Mouse (Mus musculus): ENCODE measurements around the gene Opn1sw. TPM values are rescaled to one million over a fixed set of nuclear protein-coding genes. Genes with fewer than 3 reads are reported as not detected.
"Not testable (repeated sequence)": the region's sequence is repeated elsewhere in the genome, so short reads cannot be mapped to it uniquely, and the experiment has no call there.

Opn1sw gene
- polyA plus RNA-seq, 1 experiment from 2014 or later, result 0.55 TPM

GRCm38 (mm10) chr6:29395910-29396713 is 7.8 kb upstream of the Opn1sw start, which contains the start of gene Ccdc136:
Gene Ccdc136 (plus strand): TSS chr6:29396309.
- H3K27ac ChIP-seq, result peak within 1 kb of the TSS; percentile 83
- H3K9me3 ChIP-seq (replicated peaks), result no peaks in the 10 kb centered on the region
- no peaks in the 10 kb centered on the region; the same call in 1 of the 2 replicates for H3K27me3 ChIP-seq
- H3K4me2 ChIP-seq, result peak within 1 kb of the TSS; percentile 94
- peaks cover 24% of the 10 kb centered on the region for H3K4me1 ChIP-seq (replicated peaks)
- H3K36me3 ChIP-seq, result no peaks in the 10 kb centered on the region
- peak within 1 kb of the TSS; percentile 75 for H3K9ac ChIP-seq
- ATAC-seq (replicated peaks; ENCODE audit: insufficient number of reproducible peaks, insufficient read depth, low FRiP score, low read depth), result peak; percentile 88
- H3K4me3 ChIP-seq, result peak within 1 kb of the TSS; percentile 81
- under 1% methylated on average over 39 of the region's 49 CpGs for WGBS

GRCm38 (mm10) chr6:29394286-29394685 is 6.0 kb upstream of the Opn1sw start:
- H3K36me3 ChIP-seq, result no peaks in the 10 kb centered on the region
- no peak overlapping the region for H3K4me3 ChIP-seq
- no peak overlapping the region for H3K9ac ChIP-seq
- peaks cover 28% of the 10 kb centered on the region for H3K4me1 ChIP-seq (replicated peaks)
- WGBS, result 65% methylated on average over 1 of the region's 1 CpGs
- no peaks in the 10 kb centered on the region; the same call in 1 of the 2 replicates for H3K27me3 ChIP-seq
- no peak for ATAC-seq (replicated peaks; ENCODE audit: insufficient number of reproducible peaks, insufficient read depth, low FRiP score, low read depth)
- no peak overlapping the region for H3K27ac ChIP-seq
- no peak overlapping the region for H3K4me2 ChIP-seq
- H3K9me3 ChIP-seq (replicated peaks), result no peaks in the 10 kb centered on the region

GRCm38 (mm10) chr6:29391802-29392201 is 3.5 kb upstream of the Opn1sw start:
- Histone ChIP-seq H3K4me1 (replicated peaks) (peaks cover 36% of the 10 kb centered on the region), H3K4me2 (no peak overlapping the region), H3K9me3 (replicated peaks) (no peaks in the 10 kb centered on the region), H3K9ac (no peak overlapping the region), H3K4me3 (no peak overlapping the region), H3K27ac (no peak overlapping the region), H3K27me3 (no peaks in the 10 kb centered on the region; the same call in 1 of the 2 replicates), H3K36me3 (no peaks in the 10 kb centered on the region)
- ATAC-seq (replicated peaks; ENCODE audit: insufficient number of reproducible peaks, insufficient read depth, low FRiP score, low read depth), result no peak
- WGBS, result 61% methylated on average over 4 of the region's 4 CpGs

- not testable (repeated sequence) for H3K36me3 ChIP-seq; H3K27me3 ChIP-seq; H3K9ac ChIP-seq; H3K27ac ChIP-seq; H3K9me3 ChIP-seq (replicated peaks); H3K4me2 ChIP-seq; H3K4me3 ChIP-seq; ATAC-seq (replicated peaks; ENCODE audit: insufficient number of reproducible peaks, insufficient read depth, low FRiP score, low read depth)
- peaks cover 33% of the 10 kb centered on the region for H3K4me1 ChIP-seq (replicated peaks)
- 69% methylated on average over 8 of the region's 8 CpGs for WGBS
Observed at GRCm38 (mm10) chr6:29391241-29391640, 3.0 kb upstream of the Opn1sw start.

- 83% methylated on average over 1 of the region's 1 CpGs for WGBS
- not testable (repeated sequence) for H3K27me3 ChIP-seq; H3K27ac ChIP-seq; H3K9me3 ChIP-seq (replicated peaks); H3K4me2 ChIP-seq; H3K9ac ChIP-seq; H3K4me3 ChIP-seq; ATAC-seq (replicated peaks; ENCODE audit: insufficient number of reproducible peaks, insufficient read depth, low FRiP score, low read depth); H3K36me3 ChIP-seq
- peaks cover 28% of the 10 kb centered on the region for H3K4me1 ChIP-seq (replicated peaks)
Observed at GRCm38 (mm10) chr6:29390500-29390899, 2.2 kb upstream of the Opn1sw start.

GRCm38 (mm10) chr6:29389425-29389824 is 1.2 kb upstream of the Opn1sw start:
- Histone ChIP-seq H3K36me3 (no peaks in the 10 kb centered on the region), H3K27ac (no peak overlapping the region), H3K27me3 (no peaks in the 10 kb centered on the region; the same call in 1 of the 2 replicates), H3K4me3 (no peak overlapping the region), H3K4me1 (replicated peaks) (peaks cover 26% of the 10 kb centered on the region), H3K9ac (no peak overlapping the region), H3K4me2 (0 out of 2 replicates have a peak overlapping the region, but pooled peaks have one; percentile 13), H3K9me3 (replicated peaks) (no peaks in the 10 kb centered on the region)
- 49% methylated on average over 9 of the region's 9 CpGs for WGBS
- no peak for ATAC-seq (replicated peaks; ENCODE audit: insufficient number of reproducible peaks, insufficient read depth, low FRiP score, low read depth)

- Histone ChIP-seq H3K9ac (no peak overlapping the region), H3K4me3 (peak overlapping the region; percentile 44), H3K9me3 (replicated peaks) (no peaks in the 10 kb centered on the region), H3K36me3 (no peaks in the 10 kb centered on the region), H3K27me3 (no peaks in the 10 kb centered on the region; the same call in 1 of the 2 replicates), H3K27ac (peak overlapping the region; percentile 76), H3K4me2 (peak overlapping the region; percentile 59), H3K4me1 (replicated peaks) (peaks cover 30% of the 10 kb centered on the region)
- peak; percentile 89 for ATAC-seq (replicated peaks; ENCODE audit: insufficient number of reproducible peaks, insufficient read depth, low FRiP score, low read depth)
- 3% methylated on average over 11 of the region's 11 CpGs for WGBS
Observed at GRCm38 (mm10) chr6:29388606-29389080, 375 bp upstream of the Opn1sw start.

- no peak for ATAC-seq (replicated peaks; ENCODE audit: insufficient number of reproducible peaks, insufficient read depth, low FRiP score, low read depth)
Observed at GRCm38 (mm10) chr6:29382442-29382841, 5.8 kb downstream of the Opn1sw start.

GRCm38 (mm10) chr6:29379954-29380353 is 8.3 kb downstream of the Opn1sw start:
- Histone ChIP-seq H3K9ac (no peak overlapping the region), H3K4me1 (replicated peaks) (0 out of 2 replicates have a peak, but pooled peaks cover 7% of the 10 kb centered on the region), H3K27ac (no peak overlapping the region), H3K27me3 (no peaks in the 10 kb centered on the region), H3K4me2 (no peak overlapping the region), H3K36me3 (peaks cover 27% of the 10 kb centered on the region), H3K9me3 (replicated peaks) (no peaks in the 10 kb centered on the region), H3K4me3 (no peak overlapping the region)
- ATAC-seq (replicated peaks; ENCODE audit: insufficient number of reproducible peaks, insufficient read depth, low FRiP score, low read depth), result no peak
- WGBS, result 90% methylated on average over 6 of the region's 6 CpGs

More at GRCm38 (mm10) chr6:29382442-29382841, 5.8 kb downstream of the Opn1sw start:
- H3K9ac ChIP-seq, result no peak overlapping the region
- 84% methylated on average over 2 of the region's 2 CpGs for WGBS
- no peaks in the 10 kb centered on the region; the same call in 1 of the 2 replicates for H3K27me3 ChIP-seq
- H3K27ac ChIP-seq, result no peak overlapping the region
- H3K4me3 ChIP-seq, result no peak overlapping the region
- peaks cover 3% of the 10 kb centered on the region; the same call in 1 of the 2 replicates for H3K36me3 ChIP-seq
- H3K9me3 ChIP-seq (replicated peaks), result no peaks in the 10 kb centered on the region
- H3K4me2 ChIP-seq, result no peak overlapping the region
- peaks cover 9% of the 10 kb centered on the region for H3K4me1 ChIP-seq (replicated peaks)

GRCm38 (mm10) chr6:29378678-29379077 is 9.6 kb downstream of the Opn1sw start:
- Histone ChIP-seq H3K4me2 (no peak overlapping the region), H3K9ac (no peak overlapping the region), H3K27me3 (no peaks in the 10 kb centered on the region), H3K27ac (no peak overlapping the region), H3K36me3 (peaks cover 40% of the 10 kb centered on the region), H3K9me3 (replicated peaks) (no peaks in the 10 kb centered on the region), H3K4me3 (no peak overlapping the region), H3K4me1 (replicated peaks) (no peaks in the 10 kb centered on the region)
- 91% methylated on average over 10 of the region's 10 CpGs for WGBS
- no peak for ATAC-seq (replicated peaks; ENCODE audit: insufficient number of reproducible peaks, insufficient read depth, low FRiP score, low read depth)

- WGBS, result 81% methylated on average over 4 of the region's 4 CpGs
Observed at GRCm38 (mm10) chr6:29377386-29377785, 10.9 kb downstream of the Opn1sw start.

More at GRCm38 (mm10) chr6:29377386-29377785, 10.9 kb downstream of the Opn1sw start:
- no peak overlapping the region for H3K27ac ChIP-seq
- no peak overlapping the region for H3K9ac ChIP-seq
- H3K9me3 ChIP-seq (replicated peaks), result no peaks in the 10 kb centered on the region
- no peak overlapping the region for H3K4me2 ChIP-seq
- no peak for ATAC-seq (replicated peaks; ENCODE audit: insufficient number of reproducible peaks, insufficient read depth, low FRiP score, low read depth)
- H3K36me3 ChIP-seq, result peaks cover 53% of the 10 kb centered on the region
- H3K4me1 ChIP-seq (replicated peaks), result no peaks in the 10 kb centered on the region
- no peaks in the 10 kb centered on the region for H3K27me3 ChIP-seq
- no peak overlapping the region for H3K4me3 ChIP-seq

Measured in heart, embryonic 15.5 days (tissue).